Mouse (Mus musculus): ENCODE results near the gene Mxd3. TPM values are rescaled to one million over a fixed set of nuclear protein-coding genes. Genes with fewer than 3 reads are reported as not detected.

The Mxd3 gene
- polyA plus RNA-seq (2012; rRNA removed; ENCODE audit: low replicate concordance): 2.5 and 5.3 TPM in 2 replicates

GRCm38 (mm10) chr13:55329683-55330566 is at the start of gene Mxd3:
Gene Mxd3, minus strand, starts transcription at chr13:55329823.

GRCm38 (mm10) chr13:55369531-55370114 is 40.0 kb upstream of the Mxd3 start, which contains the start of gene Rgs14:
Gene Rgs14, plus strand, starts transcription at chr13:55369732.

GRCm38 (mm10) chr13:55362453-55363060 is 32.9 kb upstream of the Mxd3 start, which contains the start of gene Lman2:
Gene Lman2, minus strand, starts transcription at chr13:55362783.

GRCm38 (mm10) chr13:55321434-55322129 is 8.0 kb downstream of the Mxd3 start, which contains the start of gene Rab24:
Gene Rab24, minus strand, starts transcription at chr13:55321946.

GRCm38 (mm10) chr13:55319931-55320533 is 9.6 kb downstream of the Mxd3 start, which contains the start of gene Prelid1:
Gene Prelid1, plus strand, starts transcription at chr13:55320500.

Other genes with a start within 250 kb of the Mxd3 start
- 2.8 and 7.7 TPM in 2 replicates for gene Uimc1, start 229.5 kb downstream of the Mxd3 start, polyA plus RNA-seq (2012; rRNA removed; ENCODE audit: low replicate concordance)
- 12.7 and 16.3 TPM in 2 replicates for gene Zfp346, start 224.5 kb downstream of the Mxd3 start, polyA plus RNA-seq (2012; rRNA removed; ENCODE audit: low replicate concordance)
- gene Gm17617, start 196.3 kb downstream of the Mxd3 start, polyA plus RNA-seq (2012; rRNA removed; ENCODE audit: low replicate concordance): not detected in 2 replicates
- 0.84 and 2.9 TPM in 2 replicates for gene Fgfr4, start 177.2 kb downstream of the Mxd3 start, polyA plus RNA-seq (2012; rRNA removed; ENCODE audit: low replicate concordance)
- 19.0 and 27.2 TPM in 2 replicates for gene Nsd1, start 120.0 kb downstream of the Mxd3 start, polyA plus RNA-seq (2012; rRNA removed; ENCODE audit: low replicate concordance)
- gene Prelid1, start 9.3 kb downstream of the Mxd3 start, polyA plus RNA-seq (2012; rRNA removed; ENCODE audit: low replicate concordance): 248 and 369 TPM in 2 replicates
- gene Rab24, start 7.9 kb downstream of the Mxd3 start, polyA plus RNA-seq (2012; rRNA removed; ENCODE audit: low replicate concordance): 65.1 and 67.8 TPM in 2 replicates
- 114 and 147 TPM in 2 replicates for gene Lman2, start 33.0 kb upstream of the Mxd3 start, polyA plus RNA-seq (2012; rRNA removed; ENCODE audit: low replicate concordance)
- 17.6 and 42.7 TPM in 2 replicates for gene Rgs14, start 39.9 kb upstream of the Mxd3 start, polyA plus RNA-seq (2012; rRNA removed; ENCODE audit: low replicate concordance)
- gene Slc34a1, start 68.4 kb upstream of the Mxd3 start, polyA plus RNA-seq (2012; rRNA removed; ENCODE audit: low replicate concordance): 0.47 and 0.53 TPM in 2 replicates
- gene Pfn3, start 85.4 kb upstream of the Mxd3 start, polyA plus RNA-seq (2012; rRNA removed; ENCODE audit: low replicate concordance): not detected in 2 replicates
- gene F12, start 97.0 kb upstream of the Mxd3 start, polyA plus RNA-seq (2012; rRNA removed; ENCODE audit: low replicate concordance): 0.16 and 3.2 TPM in 2 replicates
- 93.6 and 123 TPM in 2 replicates for gene Grk6, start 115.2 kb upstream of the Mxd3 start, polyA plus RNA-seq (2012; rRNA removed; ENCODE audit: low replicate concordance)
- 5.0 and 42.2 TPM in 2 replicates for gene Prr7, start 134.4 kb upstream of the Mxd3 start, polyA plus RNA-seq (2012; rRNA removed; ENCODE audit: low replicate concordance)
- 54.6 and 75.0 TPM in 2 replicates for gene Dbn1, start 158.3 kb upstream of the Mxd3 start, polyA plus RNA-seq (2012; rRNA removed; ENCODE audit: low replicate concordance)
- 89.3 and 232 TPM in 2 replicates for gene Pdlim7, start 183.9 kb upstream of the Mxd3 start, polyA plus RNA-seq (2012; rRNA removed; ENCODE audit: low replicate concordance)
- gene Dok3, start 199.5 kb upstream of the Mxd3 start, polyA plus RNA-seq (2012; rRNA removed; ENCODE audit: low replicate concordance): 39.2 and 137 TPM in 2 replicates
- gene Ddx41, start 206.8 kb upstream of the Mxd3 start, polyA plus RNA-seq (2012; rRNA removed; ENCODE audit: low replicate concordance): 50.1 and 68.2 TPM in 2 replicates
- 111 and 142 TPM in 2 replicates for gene Fam193b, start 241.3 kb upstream of the Mxd3 start, polyA plus RNA-seq (2012; rRNA removed; ENCODE audit: low replicate concordance)
- gene Tmed9, start 243.9 kb upstream of the Mxd3 start, polyA plus RNA-seq (2012; rRNA removed; ENCODE audit: low replicate concordance): 48.5 and 54.2 TPM in 2 replicates

Measured in mammary gland, adult 2 months (tissue).